Mouse (Mus musculus) brain, embryonic 14.5 days (tissue): ENCODE measurements at regions not wholly inside any gene's neighbourhood (a gene's known extent, or its start where the extent isn't known, plus 50 kb on each side); places are given as distances from the start of the nearest gene placed in this dataset.

Experiments
- CTCF ChIP-seq: fragments of 200-500 bp; IDR thresholded peaks from 2 replicates; pipeline ENCODE4 v1.5.1; 2012; ENCODE audit warnings: inconsistent platforms, mild to moderate bottlenecking, moderate library complexity, borderline replicate concordance; ENCODE audit not compliant: insufficient read depth, insufficient read length; ENCODE audit errors: extremely low read depth
- POLR2A ChIP-seq: fragments of 200-500 bp; IDR thresholded peaks from 2 replicates; pipeline ENCODE4 v1.6.1; 2012; ENCODE audit warnings: mild to moderate bottlenecking, inconsistent platforms, borderline replicate concordance; ENCODE audit not compliant: poor library complexity, insufficient read depth, insufficient read length, severe bottlenecking; ENCODE audit errors: extremely low read depth

- TF ChIP-seq POLR2A (no peak), CTCF (no peak)
These were observed 246.5 kb upstream of the Ccdc54 start for GRCm38 (mm10) chr16:50837416-50837815.
